Mouse (Mus musculus) bone marrow macrophage, adult 2 months (primary cell): ENCODE measurements at regions not wholly inside any gene's neighbourhood (a gene's known extent, or its start where the extent isn't known, plus 50 kb on each side); places are given as distances from the start of the nearest gene placed in this dataset.

Experiments
- CTCF ChIP-seq: IDR thresholded peaks from 2 replicates; pipeline ENCODE4 v1.5.1; 2012; ENCODE audit warnings: low read depth, mild to moderate bottlenecking, low read length, moderate library complexity
- POLR2A ChIP-seq: IDR thresholded peaks from 2 replicates; pipeline ENCODE4 v1.6.1; 2012; ENCODE audit warnings: mild to moderate bottlenecking, low read depth, low read length, borderline replicate concordance

- TF ChIP-seq POLR2A (no peak), CTCF (no peak)
Measured at GRCm38 (mm10) chr2:159443581-159443980, 649.0 kb downstream of the Dhx35 start.
